Mouse (Mus musculus) midbrain, postnatal 0 days (tissue): ENCODE results near the gene Ctnnbl1. TPM values are rescaled to one million over a fixed set of nuclear protein-coding genes. Genes with fewer than 3 reads are reported as not detected.

Experiments
- ATAC-seq: fragments of 200-750 bp; cut with Nextera tagmentation; 2 replicates; pipeline ENCODE4 v1.8.0; 2017; ENCODE audit warnings: moderate number of reproducible peaks, mild to moderate bottlenecking, moderate TSS enrichment, moderate library complexity; ENCODE audit not compliant: low FRiP score
- DNase-seq: peaks from one replicate; pipeline ENCODE4 v3.0.0-alpha.2; 2015; ENCODE audit warnings: low spot score
- H3K27ac ChIP-seq: fragments of 300-500 bp; sonication (generic); 2 replicates; pipeline ENCODE4 v1.5.1; 2014; ENCODE audit warnings: low read depth, mild to moderate bottlenecking, low read length, mixed read lengths
- H3K27me3 ChIP-seq: fragments of 300-500 bp; sonication (generic); 2 replicates; pipeline ENCODE4 v1.6.1; 2014; ENCODE audit warnings: low read length, control low read depth, mixed read lengths; ENCODE audit not compliant: insufficient read depth
- H3K36me3 ChIP-seq: fragments of 300-500 bp; sonication (generic); 2 replicates; pipeline ENCODE4 v1.6.1; 2014; ENCODE audit warnings: low read length, control low read depth, mixed read lengths; ENCODE audit not compliant: insufficient read depth
- H3K4me1 ChIP-seq: fragments of 300-500 bp; sonication (generic); 2 replicates; pipeline ENCODE4 v1.6.1; 2014; ENCODE audit warnings: mild to moderate bottlenecking, control low read depth, antibody characterized with exemption, low read length, mixed read lengths; ENCODE audit not compliant: insufficient read depth
- H3K4me2 ChIP-seq: fragments of 300-500 bp; sonication (generic); 2 replicates; pipeline ENCODE4 v1.6.1; 2014; ENCODE audit warnings: low read depth, mild to moderate bottlenecking, low read length, mixed read lengths; ENCODE audit not compliant: poor library complexity, severe bottlenecking
- H3K4me3 ChIP-seq: fragments of 300-500 bp; sonication (generic); 2 replicates; pipeline ENCODE4 v1.5.1; 2014; ENCODE audit warnings: low read depth, mild to moderate bottlenecking, low read length, moderate library complexity
- H3K9ac ChIP-seq: fragments of 300-500 bp; sonication (generic); replicated peaks from 2 replicates; pipeline ENCODE4 v1.6.1; 2014; ENCODE audit warnings: mild to moderate bottlenecking, low read length, moderate library complexity, mixed read lengths; ENCODE audit not compliant: poor library complexity, severe bottlenecking
- H3K9me3 ChIP-seq: fragments of 300-500 bp; sonication (generic); 2 replicates; pipeline ENCODE4 v1.6.1; 2016; ENCODE audit warnings: low read length, control low read depth
- CTCF ChIP-seq: IDR thresholded peaks from 2 replicates; pipeline ENCODE4 v1.5.1; 2016; ENCODE audit warnings: antibody characterized with exemption, mild to moderate bottlenecking
- WGBS: fragments of 180-500 bp; shearing (Covaris S2); extraction: QIAGEN DNeasy Blood & Tissue Kit; methylation state at CpG from one replicate; pipeline ENCODE4 v1.1.7; 2014; 5-methylcytosine and 5-hydroxymethylcytosine counted together
- polyA plus RNA-seq: library from polyadenylated mRNA; unstranded; fragments of >200 nt; fragmentation: Nextera tagmentation; extraction: Ambion mirVana; gene quantifications from 2 replicates; pipeline ENCODE4 v1.2.1, GENCODE M21; 2015
- total RNA-seq: library from RNA; depleted of rRNA; stranded (reverse); fragments of >200 nt; gene quantifications from 2 replicates; pipeline ENCODE4 v1.2.3, GENCODE M21; 2014

Ctnnbl1 gene
- total and polyA plus RNA-seq, 2 experiments from 2014 or later, result 40.0 to 44.7 TPM

- 88% methylated on average over 13 of the region's 13 CpGs for WGBS
- ATAC-seq (no peak), DNase-seq (peak; percentile 63)
- no peak overlapping the region for H3K9ac ChIP-seq
- no peak for TF ChIP-seq CTCF
- H3K36me3 ChIP-seq, result no peaks in the 10 kb centered on the region; the same call in 1 of the 2 replicates
- H3K27ac ChIP-seq, result no peak overlapping the region
- no peak overlapping the region for H3K4me3 ChIP-seq
- no peaks in the 10 kb centered on the region for H3K4me1 ChIP-seq
- no peak overlapping the region for H3K4me2 ChIP-seq
- no peaks in the 10 kb centered on the region for H3K9me3 ChIP-seq
- H3K27me3 ChIP-seq, result no peaks in the 10 kb centered on the region
Observed at GRCm38 (mm10) chr2:157838206-157838923, 101.2 kb downstream of the Ctnnbl1 start.

- Histone ChIP-seq H3K27me3 (no peaks in the 10 kb centered on the region), H3K27ac (no peak overlapping the region), H3K4me1 (no peaks in the 10 kb centered on the region), H3K36me3 (no peaks in the 10 kb centered on the region; the same call in 1 of the 2 replicates), H3K4me3 (no peak overlapping the region), H3K9me3 (no peaks in the 10 kb centered on the region), H3K4me2 (no peak overlapping the region), H3K9ac (no peak overlapping the region)
- no peak for TF ChIP-seq CTCF
- DNase-seq (no peak), ATAC-seq (no peak)
Observed at GRCm38 (mm10) chr2:157840641-157841078, 103.5 kb downstream of the Ctnnbl1 start.

- DNase-seq, result peak; percentile 25
- ATAC-seq, result no peak
- H3K36me3 ChIP-seq, result no peaks in the 10 kb centered on the region; the same call in 1 of the 2 replicates
- H3K9me3 ChIP-seq, result no peaks in the 10 kb centered on the region
- H3K4me3 ChIP-seq, result no peak overlapping the region
- no peaks in the 10 kb centered on the region for H3K4me1 ChIP-seq
- H3K9ac ChIP-seq, result no peak overlapping the region
- 59% methylated on average over 6 of the region's 6 CpGs for WGBS
- H3K27ac ChIP-seq, result 0 out of 2 replicates have a peak overlapping the region, but pooled peaks have one; percentile 32
- H3K27me3 ChIP-seq, result no peaks in the 10 kb centered on the region
- no peak overlapping the region for H3K4me2 ChIP-seq
- no peak for TF ChIP-seq CTCF
Observed at GRCm38 (mm10) chr2:157841121-157841520, 103.9 kb downstream of the Ctnnbl1 start.

GRCm38 (mm10) chr2:157844746-157845145, 107.5 kb downstream of the Ctnnbl1 start:
- Histone ChIP-seq H3K4me2 (no peak overlapping the region), H3K4me1 (no peaks in the 10 kb centered on the region), H3K27me3 (no peaks in the 10 kb centered on the region), H3K9ac (no peak overlapping the region), H3K27ac (no peak overlapping the region), H3K9me3 (no peaks in the 10 kb centered on the region), H3K36me3 (no peaks in the 10 kb centered on the region), H3K4me3 (no peak overlapping the region)
- no peak for DNase-seq
- ATAC-seq, result no peak
- WGBS, result 71% methylated on average over 2 of the region's 2 CpGs
- TF ChIP-seq CTCF, result no peak

- Histone ChIP-seq H3K9ac (no peak overlapping the region), H3K27ac (no peak overlapping the region), H3K36me3 (no peaks in the 10 kb centered on the region), H3K4me2 (no peak overlapping the region), H3K4me3 (no peak overlapping the region), H3K27me3 (no peaks in the 10 kb centered on the region), H3K9me3 (no peaks in the 10 kb centered on the region), H3K4me1 (no peaks in the 10 kb centered on the region)
- DNase-seq (no peak), ATAC-seq (no peak)
- no peak for TF ChIP-seq CTCF
- WGBS, result 81% methylated on average over 5 of the region's 5 CpGs
Observed at GRCm38 (mm10) chr2:157845831-157846230, 108.6 kb downstream of the Ctnnbl1 start.

GRCm38 (mm10) chr2:157853135-157853534, 115.9 kb downstream of the Ctnnbl1 start:
- Histone ChIP-seq H3K4me2 (no peak overlapping the region), H3K9me3 (no peaks in the 10 kb centered on the region), H3K27ac (no peak overlapping the region), H3K9ac (no peak overlapping the region), H3K4me1 (no peaks in the 10 kb centered on the region), H3K36me3 (no peaks in the 10 kb centered on the region), H3K4me3 (no peak overlapping the region), H3K27me3 (no peaks in the 10 kb centered on the region)
- TF ChIP-seq CTCF, result no peak
- no peak for ATAC-seq
- DNase-seq, result no peak
- 88% methylated on average over 3 of the region's 3 CpGs for WGBS
